Mouse (Mus musculus) cerebellum, adult 2 months (tissue): ENCODE measurements around the gene Dlgap1. TPM values are rescaled to one million over a fixed set of nuclear protein-coding genes. Genes with fewer than 3 reads are reported as not detected.

Experiments used
- DNase-seq, 2 experiments: peaks; one replicate each; pipeline ENCODE4 v3.0.0; 2021
- H3K27ac ChIP-seq: fragments of 200-500 bp; 2 replicates; pipeline ENCODE4 v1.5.1; 2012; ENCODE audit warnings: low read length, control low read depth, inconsistent platforms; ENCODE audit not compliant: insufficient read depth
- H3K27me3 ChIP-seq: fragments of 200-500 bp; 2 replicates; pipeline ENCODE4 v1.6.1; 2012; ENCODE audit warnings: inconsistent platforms, mild to moderate bottlenecking, low read length, moderate library complexity; ENCODE audit not compliant: control insufficient read depth, insufficient read depth
- H3K4me1 ChIP-seq: fragments of 200-500 bp; 2 replicates; pipeline ENCODE4 v1.6.1; 2011; ENCODE audit warnings: low read length; ENCODE audit not compliant: control insufficient read depth, insufficient read depth
- H3K4me3 ChIP-seq: fragments of 200-500 bp; replicated peaks from 2 replicates; pipeline ENCODE3; 2011; ENCODE audit warnings: mild to moderate bottlenecking, low read depth, low read length, control low read depth; ENCODE audit not compliant: insufficient read depth
- CTCF ChIP-seq: fragments of 200-500 bp; IDR thresholded peaks from 2 replicates; pipeline ENCODE4 v1.5.1; 2011; ENCODE audit warnings: low read depth, mild to moderate bottlenecking, control low read depth, low read length, moderate library complexity, borderline replicate concordance; ENCODE audit not compliant: insufficient read depth
- POLR2A ChIP-seq: fragments of 200-500 bp; IDR thresholded peaks from 2 replicates; pipeline ENCODE4 v1.6.1; 2011; ENCODE audit warnings: low read length, control low read depth, borderline replicate concordance; ENCODE audit not compliant: insufficient read depth
- WGBS: fragments of 180-500 bp; shearing (Covaris S2); methylation state at CpG from one replicate; pipeline ENCODE4 v1.1.7; 2018; 5-methylcytosine and 5-hydroxymethylcytosine counted together
- polyA plus RNA-seq: library from polyadenylated mRNA; depleted of rRNA; stranded (reverse); fragments of >200 nt; gene quantifications from 2 replicates; pipeline ENCODE4 v1.2.3, GENCODE M21; 2012

Dlgap1 gene
- polyA plus RNA-seq, 1 experiment = 172 TPM

DNA sequence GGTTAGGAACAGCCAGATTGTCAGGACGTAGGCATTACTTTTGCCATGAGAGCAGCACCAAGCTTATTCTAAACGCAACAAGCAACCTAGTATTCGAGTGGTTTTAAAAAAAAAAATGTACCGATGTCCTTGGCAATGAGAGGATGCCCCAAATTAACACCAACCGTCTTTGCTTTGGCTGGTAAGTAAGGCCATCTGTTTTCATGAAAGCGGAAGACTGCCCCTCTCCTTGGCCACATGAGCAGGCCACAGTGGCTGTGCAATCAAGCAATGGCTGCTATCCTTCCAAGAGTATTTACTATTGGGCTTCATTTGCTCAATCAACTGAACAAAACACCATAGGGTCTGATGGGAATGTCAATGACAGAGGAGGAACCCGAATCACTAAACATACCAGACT, 278.5 kb downstream of the Dlgap1 start:
- H3K4me1 ChIP-seq = peaks cover 16% of the 10 kb centered on the region; the same call in 1 of the 2 replicates
- H3K4me3 ChIP-seq = no peak overlapping the region
- DNase-seq = peak; percentile 70 to 93
- no peaks in the 10 kb centered on the region for H3K27me3 ChIP-seq
- H3K27ac ChIP-seq = no peak overlapping the region; the same call in 1 of the 2 replicates
- 5% methylated on average over 7 of the region's 7 CpGs for WGBS
- TF ChIP-seq POLR2A = no peak
- no peak for TF ChIP-seq CTCF

DNA sequence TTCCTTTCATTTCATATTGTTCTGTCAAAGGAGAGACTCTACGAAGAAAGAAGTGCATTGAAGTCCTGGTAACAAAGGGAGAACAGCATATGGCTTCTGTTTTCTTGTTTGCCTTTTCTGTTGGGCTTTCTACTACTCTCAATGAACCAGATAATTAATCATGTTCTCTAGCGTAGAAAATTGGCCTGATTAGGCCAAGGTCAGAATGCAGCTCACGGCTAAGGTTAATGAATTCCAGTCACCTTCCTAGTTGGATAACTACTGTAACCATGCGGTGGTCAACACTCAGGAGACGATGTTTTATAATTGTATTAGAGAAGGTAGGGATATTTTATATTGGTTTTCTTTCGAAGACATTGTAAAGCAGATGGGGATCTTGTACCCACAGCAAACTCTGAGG, 279.4 kb downstream of the Dlgap1 start:
- WGBS = 77% methylated on average over 6 of the region's 6 CpGs
- DNase-seq = no peak
- Histone ChIP-seq H3K4me3 (no peak overlapping the region), H3K27ac (no peak overlapping the region; the same call in 1 of the 2 replicates), H3K27me3 (no peaks in the 10 kb centered on the region), H3K4me1 (peaks cover 16% of the 10 kb centered on the region; the same call in 1 of the 2 replicates)
- TF ChIP-seq POLR2A (no peak), CTCF (no peak)

DNA sequence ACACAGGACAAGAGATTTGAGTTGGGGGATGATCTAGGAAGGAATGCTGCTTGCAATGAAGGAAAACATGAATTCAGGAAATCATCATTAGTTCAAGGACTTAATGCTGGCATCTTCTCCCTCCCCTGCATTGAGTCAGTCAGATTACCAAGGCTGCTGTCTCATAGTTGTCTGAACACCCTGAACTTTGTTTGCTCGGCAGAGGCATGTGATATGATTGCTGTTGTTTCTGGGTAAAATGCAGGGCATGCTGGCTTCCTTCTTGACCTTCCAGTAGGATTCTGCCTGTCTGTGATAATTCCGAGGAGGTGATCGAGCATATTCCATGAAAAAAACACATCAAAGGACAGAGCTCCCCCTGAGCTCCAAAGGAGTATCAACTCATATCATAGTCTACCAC, 283.6 kb downstream of the Dlgap1 start:
- WGBS = 91% methylated on average over 3 of the region's 3 CpGs

DNA sequence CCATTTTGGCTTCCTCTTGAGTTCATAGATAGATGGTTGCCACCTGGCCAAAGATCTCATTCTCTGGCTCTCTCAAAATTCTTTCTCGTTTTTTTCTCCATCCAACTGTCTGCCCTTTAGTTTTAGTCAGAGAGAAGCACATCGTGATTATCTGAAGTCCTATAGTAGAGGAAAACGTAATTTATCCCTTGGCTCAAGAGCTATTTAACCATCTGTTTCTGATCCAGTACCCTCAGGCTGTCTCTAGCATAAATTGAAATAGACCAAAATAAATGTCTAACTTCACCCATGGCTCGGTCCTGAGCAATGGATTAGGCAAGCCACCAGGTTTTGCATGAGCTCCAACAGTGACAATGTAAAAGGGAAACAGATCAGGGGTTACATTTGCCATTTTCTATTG, 287.5 kb downstream of the Dlgap1 start:
- 15% methylated on average over 4 of the region's 4 CpGs for WGBS
- H3K27ac ChIP-seq = no peak overlapping the region; the same call in 1 of the 2 replicates
- peak in 1 of 2 experiments; percentile 81 for DNase-seq

More for the DNA sequence above, 283.6 kb downstream of the Dlgap1 start:
- no peaks in the 10 kb centered on the region for H3K27me3 ChIP-seq
- H3K4me1 ChIP-seq = peaks cover 23% of the 10 kb centered on the region; the same call in 1 of the 2 replicates
- no peak overlapping the region for H3K27ac ChIP-seq
- no peak overlapping the region for H3K4me3 ChIP-seq
- TF ChIP-seq POLR2A = no peak
- no peak for TF ChIP-seq CTCF
- no peak for DNase-seq

DNA sequence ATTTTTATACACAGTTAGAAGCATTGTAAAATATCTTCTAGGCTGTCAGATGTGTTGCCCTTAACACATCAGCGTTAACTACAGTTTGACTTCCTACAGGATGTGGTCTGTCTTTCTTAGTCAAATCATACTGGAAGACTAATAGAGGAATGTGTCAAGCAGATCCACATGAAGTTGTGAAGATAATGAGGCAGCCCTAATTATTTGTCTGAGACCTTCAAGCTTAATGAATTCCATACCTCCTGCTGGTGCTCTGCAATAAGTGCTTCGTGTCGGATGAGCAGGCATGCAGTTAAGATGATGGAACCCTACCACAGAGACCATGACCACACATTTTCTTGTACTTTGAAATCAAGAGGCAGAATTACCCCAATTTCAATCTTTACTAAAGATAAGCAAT, 294.3 kb downstream of the Dlgap1 start:
- TF ChIP-seq POLR2A (no peak), CTCF (no peak)
- 54% methylated on average over 3 of the region's 3 CpGs for WGBS
- Histone ChIP-seq H3K27me3 (no peaks in the 10 kb centered on the region), H3K27ac (no peak overlapping the region), H3K4me3 (no peak overlapping the region), H3K4me1 (no peaks in the 10 kb centered on the region; the same call in 1 of the 2 replicates)
- DNase-seq = no peak

More for the DNA sequence above, 287.5 kb downstream of the Dlgap1 start:
- H3K4me1 ChIP-seq = peaks cover 11% of the 10 kb centered on the region; the same call in 1 of the 2 replicates
- TF ChIP-seq CTCF = no peak
- no peak for TF ChIP-seq POLR2A
- no peak overlapping the region for H3K4me3 ChIP-seq
- no peaks in the 10 kb centered on the region for H3K27me3 ChIP-seq

DNA sequence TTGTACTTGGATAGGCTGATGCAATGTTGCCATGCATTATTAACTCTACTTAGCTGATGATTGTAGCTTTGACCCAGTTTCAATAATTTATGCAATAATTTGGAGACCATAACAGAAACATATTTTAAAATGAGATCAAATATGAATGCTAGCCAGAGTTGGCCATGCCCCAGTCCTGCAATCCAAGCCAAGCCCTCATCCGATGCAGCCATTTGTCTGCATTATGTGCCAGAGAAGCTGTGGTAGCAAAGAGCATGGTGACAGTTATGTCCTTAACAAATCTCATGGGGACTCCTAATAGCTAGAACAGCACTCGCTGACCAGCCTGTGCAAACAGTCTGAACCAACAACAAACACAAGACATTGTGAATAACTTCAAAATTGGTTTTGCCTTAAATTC, 303.3 kb downstream of the Dlgap1 start:
- DNase-seq = peak; percentile 78 to 87
- 10% methylated on average over 2 of the region's 2 CpGs for WGBS

DNA sequence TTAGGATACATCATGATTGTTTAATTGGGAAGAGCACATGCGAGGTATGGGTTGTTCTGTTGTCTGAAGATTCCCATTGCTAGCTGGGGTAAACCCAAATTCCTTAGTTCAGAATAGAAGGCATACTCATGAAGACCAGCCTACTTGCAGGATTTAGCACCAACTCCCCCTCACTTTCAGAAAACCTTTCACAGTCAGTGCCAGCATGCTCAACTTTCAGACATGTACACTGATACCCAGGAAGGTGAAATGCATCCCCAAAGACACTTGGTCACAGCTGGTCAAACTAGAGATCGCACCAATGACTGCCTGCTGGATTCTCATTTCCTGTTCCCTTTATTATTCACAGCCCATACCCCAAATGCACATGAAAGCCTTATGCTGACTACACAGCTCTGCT, 318.8 kb downstream of the Dlgap1 start:
- no peak for DNase-seq
- no peaks in the 10 kb centered on the region for H3K27me3 ChIP-seq
- WGBS = 94% methylated on average over 2 of the region's 2 CpGs
- H3K4me3 ChIP-seq = no peak overlapping the region
- no peak for TF ChIP-seq POLR2A
- no peak for TF ChIP-seq CTCF
- H3K27ac ChIP-seq = no peak overlapping the region
- H3K4me1 ChIP-seq = no peaks in the 10 kb centered on the region

More for the DNA sequence above, 303.3 kb downstream of the Dlgap1 start:
- no peak overlapping the region for H3K4me3 ChIP-seq
- TF ChIP-seq POLR2A (no peak), CTCF (no peak)
- H3K4me1 ChIP-seq = no peaks in the 10 kb centered on the region; the same call in 1 of the 2 replicates
- H3K27ac ChIP-seq = no peak overlapping the region
- H3K27me3 ChIP-seq = no peaks in the 10 kb centered on the region

DNA sequence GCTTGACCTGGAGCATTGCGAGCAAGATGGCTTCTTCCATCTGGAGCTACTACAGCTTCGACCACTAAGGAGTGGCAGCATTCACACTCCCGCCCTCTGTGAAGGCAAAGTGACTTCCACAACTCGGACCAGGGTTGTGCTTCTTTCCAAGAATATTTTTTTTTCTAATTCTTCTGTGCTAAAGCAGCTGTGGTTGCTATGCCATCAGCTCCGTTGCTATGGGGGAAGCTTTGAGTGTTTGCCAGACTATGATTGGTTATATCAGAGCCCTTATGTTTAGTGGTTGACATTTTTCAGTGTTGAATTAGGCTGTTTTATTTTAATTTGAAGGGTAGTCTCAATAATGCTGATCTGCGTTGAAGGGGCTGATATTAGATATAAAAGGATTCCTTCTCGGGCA, 325.2 kb downstream of the Dlgap1 start:
- Histone ChIP-seq H3K27me3 (no peaks in the 10 kb centered on the region), H3K4me3 (no peak overlapping the region), H3K4me1 (no peaks in the 10 kb centered on the region), H3K27ac (no peak overlapping the region)
- WGBS = 68% methylated on average over 7 of the region's 7 CpGs
- no peak for TF ChIP-seq POLR2A
- no peak for TF ChIP-seq CTCF
- DNase-seq = no peak
